Mouse (Mus musculus) MEL (cell line): ENCODE data around the gene Sec23b.

Source experiments
- CHD1 ChIP-seq: IDR thresholded peaks from 2 replicates; pipeline ENCODE4 v1.6.1; 2012; ENCODE audit warnings: low read depth, mild to moderate bottlenecking, inconsistent platforms, low read length, improper control_type of control experiment
- CTCF ChIP-seq, 3 experiments: IDR thresholded peaks in 2 of 3; conservative IDR thresholded peaks in 1 of 3; 2 replicates each; pipeline ENCODE4 v1.5.1; 2011 to 2012; ENCODE audit warnings: low read length in 3 of 3, low read depth in 2 of 3, mild to moderate bottlenecking in 2 of 3, improper control_type of control experiment in 1 of 3, inconsistent platforms in 1 of 3, mixed read lengths in 1 of 3, moderate library complexity in 1 of 3; ENCODE audit not compliant: control insufficient read depth in 1 of 3, insufficient read depth in 1 of 3, poor library complexity in 1 of 3, severe bottlenecking in 1 of 3
- E2F4 ChIP-seq: IDR thresholded peaks from 2 replicates; pipeline ENCODE4 v1.6.1; 2011; ENCODE audit warnings: low read depth, low read length, improper control_type of control experiment, borderline replicate concordance
- EP300 ChIP-seq, 2 experiments: IDR thresholded peaks; 2 replicates each; pipeline ENCODE4 v1.6.1; 2011; ENCODE audit warnings: improper control_type of control experiment in 2 of 2, low read length in 2 of 2, low read depth in 1 of 2, mild to moderate bottlenecking in 1 of 2
- GABPA ChIP-seq: IDR thresholded peaks from 2 replicates; pipeline ENCODE4 v1.6.1; 2012; ENCODE audit warnings: low read depth, mild to moderate bottlenecking, inconsistent platforms, low read length, improper control_type of control experiment, moderate library complexity
- HCFC1 ChIP-seq: IDR thresholded peaks from 2 replicates; pipeline ENCODE4 v1.6.1; 2012; ENCODE audit warnings: low read depth, mild to moderate bottlenecking, inconsistent platforms, low read length, improper control_type of control experiment, moderate library complexity
- KAT2A ChIP-seq: conservative IDR thresholded peaks from 2 replicates; pipeline ENCODE4 v1.6.1; 2012; ENCODE audit warnings: low read depth, low read length, improper control_type of control experiment, inconsistent platforms
- MAX ChIP-seq: IDR thresholded peaks from 2 replicates; pipeline ENCODE4 v1.6.1; 2011; ENCODE audit warnings: low read length, improper control_type of control experiment
- MEF2A ChIP-seq: IDR thresholded peaks from 2 replicates; pipeline ENCODE4 v1.6.1; 2014; ENCODE audit warnings: low read depth, mild to moderate bottlenecking, inconsistent platforms, low read length, improper control_type of control experiment; ENCODE audit not compliant: poor library complexity, insufficient replicate concordance, severe bottlenecking; ENCODE audit errors: extremely low read depth
- POLR2A ChIP-seq, 2 experiments: IDR thresholded peaks; 2 replicates each; pipeline ENCODE4 v1.6.1; 2011 to 2012; ENCODE audit warnings: low read length in 2 of 2, mild to moderate bottlenecking in 2 of 2, control low read depth in 1 of 2, improper control_type of control experiment in 1 of 2, low read depth in 1 of 2, moderate library complexity in 1 of 2; ENCODE audit not compliant: control insufficient read depth in 1 of 2, insufficient read depth in 1 of 2, poor library complexity in 1 of 2
- POLR2AphosphoS2 ChIP-seq: IDR thresholded peaks from 2 replicates; pipeline ENCODE4 v1.6.1; 2011; ENCODE audit warnings: low read length, improper control_type of control experiment
- UBTF ChIP-seq: IDR thresholded peaks from 2 replicates; pipeline ENCODE4 v1.6.1; 2012; ENCODE audit warnings: low read depth, mild to moderate bottlenecking, inconsistent platforms, low read length, improper control_type of control experiment, moderate library complexity, borderline replicate concordance; ENCODE audit not compliant: insufficient read depth

- TF ChIP-seq CTCF (IDR thresholded peaks at IDR 0.05 in 2 of 3, conservative IDR thresholded peaks at IDR 0.05 in 1 of 3; ENCODE audit: control insufficient read depth in 1 of 3, insufficient read depth in 1 of 3, low read depth in 2 of 3, low read length in 3 of 3, poor library complexity in 1 of 3, severe bottlenecking in 1 of 3): no peak
- no peak for TF ChIP-seq CHD1
- no peak for TF ChIP-seq HCFC1
- TF ChIP-seq EP300 (IDR thresholded peaks at IDR 0.05; ENCODE audit: low read depth in 1 of 2, low read length in 2 of 2): no peak
- TF ChIP-seq POLR2A (IDR thresholded peaks at IDR 0.05; ENCODE audit: control insufficient read depth in 1 of 2, insufficient read depth in 1 of 2, low read depth in 1 of 2, low read length in 2 of 2, poor library complexity in 1 of 2): no peak
- no peak for TF ChIP-seq GABPA
- TF ChIP-seq MAX: no peak
- TF ChIP-seq MEF2A: no peak
- TF ChIP-seq UBTF: no peak
- no peak for TF ChIP-seq E2F4
- no peak for TF ChIP-seq KAT2A
- no peak for TF ChIP-seq POLR2AphosphoS2
These were observed 81.8 kb downstream of the Sec23b start for GRCm38 (mm10) chr2:144637671-144638395.
